Mouse (Mus musculus): ENCODE data around the gene Smbd1. TPM values are rescaled to one million over a fixed set of nuclear protein-coding genes. Genes with fewer than 3 reads are reported as not detected.

The Smbd1 gene
- polyA plus RNA-seq, 1 experiment from 2014 or later, result not detected

GRCm38 (mm10) chr16:32783324-32784062, 26.8 kb downstream of the Smbd1 start:
- no peak for DNase-seq (ENCODE audit: low spot score)

GRCm38 (mm10) chr16:32778956-32779355, 31.3 kb downstream of the Smbd1 start:
- no peak overlapping the region for H3K27ac ChIP-seq (replicated peaks; ENCODE audit: low read depth, low read length)
- H3K4me1 ChIP-seq (ENCODE audit: control insufficient read depth, insufficient read depth, low read length), result no peaks in the 10 kb centered on the region
- DNase-seq (ENCODE audit: low spot score) (no peak), ATAC-seq (ENCODE audit: insufficient number of reproducible peaks, low FRiP score, low TSS enrichment, low read depth) (no peak)
- no peaks in the 10 kb centered on the region for H3K36me3 ChIP-seq (ENCODE audit: control insufficient read depth, insufficient read depth, low read length)
- 71% methylated on average over 8 of the region's 8 CpGs for WGBS
- no peak overlapping the region for H3K9ac ChIP-seq (ENCODE audit: low read length)
- H3K4me2 ChIP-seq (ENCODE audit: low read depth, severe bottlenecking), result no peak overlapping the region
- H3K4me3 ChIP-seq (ENCODE audit: low read depth, low read length), result no peak overlapping the region
- no peaks in the 10 kb centered on the region for H3K27me3 ChIP-seq (ENCODE audit: control insufficient read depth, insufficient read depth, low read length)
- H3K9me3 ChIP-seq (ENCODE audit: control insufficient read depth, low read length), result no peaks in the 10 kb centered on the region

More at GRCm38 (mm10) chr16:32783324-32784062, 26.8 kb downstream of the Smbd1 start:
- H3K4me2 ChIP-seq (ENCODE audit: low read depth, severe bottlenecking), result no peak overlapping the region
- no peak overlapping the region for H3K4me3 ChIP-seq (ENCODE audit: low read depth, low read length)
- WGBS, result 58% methylated on average over 5 of the region's 5 CpGs
- H3K9me3 ChIP-seq (ENCODE audit: control insufficient read depth, low read length), result no peaks in the 10 kb centered on the region
- H3K9ac ChIP-seq (ENCODE audit: low read length), result no peak overlapping the region
- no peaks in the 10 kb centered on the region for H3K27me3 ChIP-seq (ENCODE audit: control insufficient read depth, insufficient read depth, low read length)
- ATAC-seq (ENCODE audit: insufficient number of reproducible peaks, low FRiP score, low TSS enrichment, low read depth), result no peak
- H3K27ac ChIP-seq (replicated peaks; ENCODE audit: low read depth, low read length), result no peak overlapping the region
- H3K36me3 ChIP-seq (ENCODE audit: control insufficient read depth, insufficient read depth, low read length), result no peaks in the 10 kb centered on the region
- H3K4me1 ChIP-seq (ENCODE audit: control insufficient read depth, insufficient read depth, low read length), result no peaks in the 10 kb centered on the region

GRCm38 (mm10) chr16:32776676-32777075, 33.6 kb downstream of the Smbd1 start:
- H3K9me3 ChIP-seq (ENCODE audit: control insufficient read depth, low read length), result no peaks in the 10 kb centered on the region
- ATAC-seq (ENCODE audit: insufficient number of reproducible peaks, low FRiP score, low TSS enrichment, low read depth) (no peak), DNase-seq (ENCODE audit: low spot score) (no peak)
- no peaks in the 10 kb centered on the region for H3K36me3 ChIP-seq (ENCODE audit: control insufficient read depth, insufficient read depth, low read length)
- no peak overlapping the region for H3K4me2 ChIP-seq (ENCODE audit: low read depth, severe bottlenecking)
- H3K27ac ChIP-seq (replicated peaks; ENCODE audit: low read depth, low read length), result no peak overlapping the region
- 74% methylated on average over 10 of the region's 10 CpGs for WGBS
- no peaks in the 10 kb centered on the region for H3K27me3 ChIP-seq (ENCODE audit: control insufficient read depth, insufficient read depth, low read length)
- H3K4me3 ChIP-seq (ENCODE audit: low read depth, low read length), result no peak overlapping the region
- H3K9ac ChIP-seq (ENCODE audit: low read length), result no peak overlapping the region
- H3K4me1 ChIP-seq (ENCODE audit: control insufficient read depth, insufficient read depth, low read length), result no peaks in the 10 kb centered on the region

- Histone ChIP-seq H3K9ac (ENCODE audit: low read length) (no peak overlapping the region), H3K27me3 (ENCODE audit: control insufficient read depth, insufficient read depth, low read length) (no peaks in the 10 kb centered on the region), H3K36me3 (ENCODE audit: control insufficient read depth, insufficient read depth, low read length) (no peaks in the 10 kb centered on the region), H3K4me3 (ENCODE audit: low read depth, low read length) (no peak overlapping the region), H3K9me3 (ENCODE audit: control insufficient read depth, low read length) (no peaks in the 10 kb centered on the region), H3K4me1 (ENCODE audit: control insufficient read depth, insufficient read depth, low read length) (no peaks in the 10 kb centered on the region), H3K27ac (replicated peaks; ENCODE audit: low read depth, low read length) (no peak overlapping the region), H3K4me2 (ENCODE audit: low read depth, severe bottlenecking) (no peak overlapping the region)
- no peak for DNase-seq (ENCODE audit: low spot score)
- ATAC-seq (ENCODE audit: insufficient number of reproducible peaks, low FRiP score, low TSS enrichment, low read depth), result no peak
- 93% methylated on average over 7 of the region's 7 CpGs for WGBS
These were observed 43.4 kb downstream of the Smbd1 start for GRCm38 (mm10) chr16:32766904-32767303.

GRCm38 (mm10) chr16:32764961-32765360, 45.3 kb downstream of the Smbd1 start:
- Histone ChIP-seq H3K36me3 (ENCODE audit: control insufficient read depth, insufficient read depth, low read length) (no peaks in the 10 kb centered on the region), H3K4me2 (ENCODE audit: low read depth, severe bottlenecking) (no peak overlapping the region), H3K9ac (ENCODE audit: low read length) (no peak overlapping the region), H3K27ac (replicated peaks; ENCODE audit: low read depth, low read length) (no peak overlapping the region), H3K4me3 (ENCODE audit: low read depth, low read length) (no peak overlapping the region), H3K9me3 (ENCODE audit: control insufficient read depth, low read length) (no peaks in the 10 kb centered on the region), H3K27me3 (ENCODE audit: control insufficient read depth, insufficient read depth, low read length) (no peaks in the 10 kb centered on the region), H3K4me1 (ENCODE audit: control insufficient read depth, insufficient read depth, low read length) (no peaks in the 10 kb centered on the region)
- no peak for DNase-seq (ENCODE audit: low spot score)
- 76% methylated on average over 6 of the region's 6 CpGs for WGBS
- ATAC-seq (ENCODE audit: insufficient number of reproducible peaks, low FRiP score, low TSS enrichment, low read depth), result no peak

DNA sequence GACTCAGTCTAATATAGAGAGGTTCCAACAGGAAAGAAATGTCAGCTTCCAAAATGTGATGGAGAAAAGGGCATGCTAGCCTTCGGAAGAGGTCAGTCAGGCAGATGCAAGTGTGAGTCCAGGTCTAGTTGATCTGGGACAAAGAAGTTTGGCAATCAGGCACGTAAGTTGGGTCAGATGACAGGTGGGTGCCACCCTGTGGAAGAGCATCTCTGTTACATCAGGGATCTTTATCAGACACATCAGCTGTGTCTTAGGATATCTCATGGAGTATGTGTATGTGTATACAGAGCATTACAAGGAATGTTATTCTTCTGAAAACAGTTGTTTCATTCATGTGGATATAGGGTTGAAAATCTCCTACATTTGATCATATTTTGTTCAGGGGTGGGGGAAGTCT, 45.7 kb downstream of the Smbd1 start:
- DNase-seq (ENCODE audit: low spot score) (no peak), ATAC-seq (ENCODE audit: insufficient number of reproducible peaks, low FRiP score, low TSS enrichment, low read depth) (no peak)
- no peaks in the 10 kb centered on the region for H3K36me3 ChIP-seq (ENCODE audit: control insufficient read depth, insufficient read depth, low read length)

More for the DNA sequence above, 45.7 kb downstream of the Smbd1 start:
- Histone ChIP-seq H3K27me3 (ENCODE audit: control insufficient read depth, insufficient read depth, low read length) (no peaks in the 10 kb centered on the region), H3K4me1 (ENCODE audit: control insufficient read depth, insufficient read depth, low read length) (no peaks in the 10 kb centered on the region), H3K4me2 (ENCODE audit: low read depth, severe bottlenecking) (no peak overlapping the region), H3K27ac (replicated peaks; ENCODE audit: low read depth, low read length) (no peak overlapping the region), H3K9me3 (ENCODE audit: control insufficient read depth, low read length) (no peaks in the 10 kb centered on the region), H3K4me3 (ENCODE audit: low read depth, low read length) (no peak overlapping the region), H3K9ac (ENCODE audit: low read length) (no peak overlapping the region)
- WGBS, result 82% methylated on average over 2 of the region's 2 CpGs

Other genes with a start within 250 kb of the Smbd1 start
- 52.5 and 53.7 TPM in 2 replicates for gene Tfrc, start 201.6 kb downstream of the Smbd1 start, polyA plus RNA-seq (2014; fragmentation: Nextera tagmentation; extraction: Ambion mirVana)
- 8.9 and 9.2 TPM in 2 replicates for gene Tnk2, start 166.6 kb downstream of the Smbd1 start, polyA plus RNA-seq (2014; fragmentation: Nextera tagmentation; extraction: Ambion mirVana)
- not detected in 2 replicates for gene Muc4, start 74.6 kb downstream of the Smbd1 start, polyA plus RNA-seq (2014; fragmentation: Nextera tagmentation; extraction: Ambion mirVana)
- not detected in 2 replicates for gene Muc20, start 13.0 kb downstream of the Smbd1 start, polyA plus RNA-seq (2014; fragmentation: Nextera tagmentation; extraction: Ambion mirVana)
- gene Fyttd1, start 67.0 kb upstream of the Smbd1 start, polyA plus RNA-seq (2014; fragmentation: Nextera tagmentation; extraction: Ambion mirVana), result 120 and 123 TPM in 2 replicates
- gene Rubcn, start 67.3 kb upstream of the Smbd1 start, polyA plus RNA-seq (2014; fragmentation: Nextera tagmentation; extraction: Ambion mirVana), result 12.4 and 16.5 TPM in 2 replicates
- gene Lrch3, start 103.6 kb upstream of the Smbd1 start, polyA plus RNA-seq (2014; fragmentation: Nextera tagmentation; extraction: Ambion mirVana), result 31.3 and 38.1 TPM in 2 replicates
- 2.5 and 3.6 TPM in 2 replicates for gene Iqcg, start 245.7 kb upstream of the Smbd1 start, polyA plus RNA-seq (2014; fragmentation: Nextera tagmentation; extraction: Ambion mirVana)
- gene Rpl35a, start 246.0 kb upstream of the Smbd1 start, polyA plus RNA-seq (2014; fragmentation: Nextera tagmentation; extraction: Ambion mirVana), result 1,047 and 1,076 TPM in 2 replicates